Mouse (Mus musculus): ENCODE measurements around the gene Hdac11.

DNA sequence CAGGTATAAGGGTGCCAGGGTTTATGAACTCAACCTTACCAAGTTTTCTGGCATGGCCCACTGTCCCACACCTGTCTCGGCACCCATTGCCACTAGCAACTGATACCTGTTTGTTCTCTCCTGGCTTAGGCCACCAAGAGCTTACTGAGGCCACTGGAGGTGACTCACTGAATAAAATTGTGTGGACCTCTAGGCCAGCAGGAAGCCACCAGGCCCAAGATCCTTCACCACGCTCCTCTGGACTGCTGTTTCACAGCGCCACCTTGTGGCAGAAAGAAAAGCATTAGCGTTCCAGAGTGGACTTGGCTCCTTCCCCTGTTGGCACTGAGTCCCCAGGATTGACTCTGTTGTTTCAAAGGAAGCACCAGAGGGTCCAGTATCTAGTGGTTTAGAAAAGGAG, 16.6 kb upstream of the Hdac11 start:
- TF ChIP-seq USF1 (IDR thresholded peaks at IDR 0.05; ENCODE audit: low read depth) (no peak), E2F4 (IDR thresholded peaks at IDR 0.05; ENCODE audit: insufficient read depth) (no peak), POLR2A (IDR thresholded peaks at IDR 0.05; ENCODE audit: insufficient read length, low read depth) (no peak), REST (IDR thresholded peaks at IDR 0.05; ENCODE audit: insufficient read depth, insufficient read length) (no peak), POLR2AphosphoS2 (IDR thresholded peaks at IDR 0.05; ENCODE audit: insufficient read length, low read depth) (no peak)
